Mouse (Mus musculus) heart, postnatal 0 days (tissue): Measurements from ENCODE around the gene 3110082I17Rik.

Experiments used
- CTCF ChIP-seq: IDR thresholded peaks from 2 replicates; pipeline ENCODE4 v1.5.1; 2016; ENCODE audit warnings: antibody characterized with exemption, control low read depth, low read depth
- EP300 ChIP-seq: IDR thresholded peaks from 2 replicates; pipeline ENCODE4 v1.6.1; 2016; ENCODE audit warnings: antibody characterized with exemption, low read depth

- no peak for TF ChIP-seq EP300
- no peak for TF ChIP-seq CTCF
Measured at GRCm38 (mm10) chr5:139410056-139410455, 50.3 kb downstream of the 3110082I17Rik start.
